Mouse (Mus musculus) liver, postnatal 0 days (tissue): Measurements from ENCODE around the gene Tnnt3. TPM values are rescaled to one million over a fixed set of nuclear protein-coding genes. Genes with fewer than 3 reads are reported as not detected.

Source experiments
- ATAC-seq: fragments of 200-750 bp; cut with Nextera tagmentation; 2 replicates; pipeline ENCODE4 v1.8.0; 2017; ENCODE audit warnings: mild to moderate bottlenecking, moderate library complexity
- DNase-seq: peaks from one replicate; pipeline ENCODE4 v3.0.0-alpha.2; 2016
- H3K27ac ChIP-seq: fragments of 300-500 bp; sonication (generic); 2 replicates; pipeline ENCODE4 v1.5.1; 2014; ENCODE audit warnings: antibody characterized with exemption, moderate library complexity, mild to moderate bottlenecking, low read depth
- H3K27me3 ChIP-seq: fragments of 300-500 bp; sonication (generic); 2 replicates; pipeline ENCODE4 v1.6.1; 2014; ENCODE audit warnings: low read length, control low read depth, mixed read lengths; ENCODE audit not compliant: insufficient read depth
- H3K36me3 ChIP-seq: fragments of 300-500 bp; sonication (generic); replicated peaks from 2 replicates; pipeline ENCODE4 v1.6.1; 2014; ENCODE audit warnings: mild to moderate bottlenecking, control low read depth, low read length, moderate library complexity, mixed read lengths; ENCODE audit not compliant: insufficient read depth
- H3K4me1 ChIP-seq: fragments of 300-500 bp; sonication (generic); 2 replicates; pipeline ENCODE4 v1.6.1; 2014; ENCODE audit warnings: antibody characterized with exemption, mild to moderate bottlenecking, control low read depth; ENCODE audit not compliant: insufficient read depth
- H3K4me2 ChIP-seq: fragments of 300-500 bp; sonication (generic); 2 replicates; pipeline ENCODE4 v1.6.1; 2014; ENCODE audit warnings: low read depth, mild to moderate bottlenecking, low read length, moderate library complexity, mixed read lengths
- H3K4me3 ChIP-seq: fragments of 300-500 bp; sonication (generic); 2 replicates; pipeline ENCODE4 v1.5.1; 2014; ENCODE audit warnings: low read depth, low read length
- H3K9ac ChIP-seq: fragments of 300-500 bp; sonication (generic); replicated peaks from 2 replicates; pipeline ENCODE4 v1.6.1; 2014; ENCODE audit warnings: mild to moderate bottlenecking, moderate library complexity
- H3K9me3 ChIP-seq: fragments of 300-500 bp; sonication (generic); 2 replicates; pipeline ENCODE4 v1.6.1; 2016; ENCODE audit warnings: mild to moderate bottlenecking, control low read depth, low read length, mixed read lengths
- CTCF ChIP-seq: sonication (generic); IDR thresholded peaks from 2 replicates; pipeline ENCODE4 v1.5.1; 2016; ENCODE audit warnings: antibody characterized with exemption, low read depth
- EP300 ChIP-seq: IDR thresholded peaks from 2 replicates; pipeline ENCODE4 v1.6.1; 2016; ENCODE audit warnings: antibody characterized with exemption, low read depth, mild to moderate bottlenecking
- WGBS: fragments of 180-500 bp; shearing (Covaris S2); extraction: QIAGEN DNeasy Blood & Tissue Kit; methylation state at CpG from one replicate; pipeline ENCODE4 v1.1.7; 2014; ENCODE audit not compliant: insufficient replicate concordance; 5-methylcytosine and 5-hydroxymethylcytosine counted together
- polyA plus RNA-seq: library from polyadenylated mRNA; unstranded; fragments of >200 nt; fragmentation: Nextera tagmentation; extraction: Ambion mirVana; gene quantifications from 2 replicates; pipeline ENCODE4 v1.2.1, GENCODE M21; 2015

The Tnnt3 gene
- polyA plus RNA-seq, 1 experiment from 2014 or later, result 3.6 TPM

GRCm38 (mm10) chr7:142551691-142552090 is 53.1 kb downstream of the Tnnt3 start:
- DNase-seq, result no peak
- H3K27me3 ChIP-seq, result no peaks in the 10 kb centered on the region
- H3K4me3 ChIP-seq, result no peak overlapping the region
- H3K9me3 ChIP-seq, result no peaks in the 10 kb centered on the region
- H3K4me1 ChIP-seq, result peaks cover 22% of the 10 kb centered on the region
- H3K36me3 ChIP-seq, result no peaks in the 10 kb centered on the region
- no peak overlapping the region for H3K4me2 ChIP-seq
- no peak overlapping the region for H3K9ac ChIP-seq
- TF ChIP-seq EP300 (no peak), CTCF (no peak)
- no peak overlapping the region for H3K27ac ChIP-seq
- no peak for ATAC-seq
- 83% methylated on average over 5 of the region's 5 CpGs for WGBS

GRCm38 (mm10) chr7:142552591-142553416 is 54.2 kb downstream of the Tnnt3 start:
- ATAC-seq (no peak), DNase-seq (no peak)
- 52% methylated on average over 13 of the region's 13 CpGs for WGBS
- TF ChIP-seq EP300 (no peak), CTCF (peak; percentile 48)
- Histone ChIP-seq H3K27me3 (no peaks in the 10 kb centered on the region), H3K9ac (no peak overlapping the region), H3K4me3 (no peak overlapping the region), H3K4me2 (no peak overlapping the region), H3K27ac (0 out of 2 replicates have a peak overlapping the region, but pooled peaks have one; percentile 11), H3K36me3 (no peaks in the 10 kb centered on the region), H3K4me1 (peaks cover 25% of the 10 kb centered on the region), H3K9me3 (no peaks in the 10 kb centered on the region)

GRCm38 (mm10) chr7:142553417-142554335 is 55.0 kb downstream of the Tnnt3 start:
- no peak overlapping the region for H3K9ac ChIP-seq
- DNase-seq (no peak), ATAC-seq (peak; percentile 46; the same call in 1 of the 2 replicates)
- no peak overlapping the region for H3K4me2 ChIP-seq
- H3K27ac ChIP-seq, result peak overlapping the region; percentile 46
- no peaks in the 10 kb centered on the region for H3K36me3 ChIP-seq
- TF ChIP-seq EP300 (no peak), CTCF (no peak)
- no peaks in the 10 kb centered on the region for H3K9me3 ChIP-seq
- peaks cover 27% of the 10 kb centered on the region for H3K4me1 ChIP-seq
- H3K4me3 ChIP-seq, result no peak overlapping the region
- 45% methylated on average over 11 of the region's 11 CpGs for WGBS
- no peaks in the 10 kb centered on the region for H3K27me3 ChIP-seq

- ATAC-seq (no peak), DNase-seq (no peak)
- 37% methylated on average over 1 of the region's 1 CpGs for WGBS
- Histone ChIP-seq H3K9me3 (no peaks in the 10 kb centered on the region), H3K4me1 (peaks cover 27% of the 10 kb centered on the region), H3K4me2 (no peak overlapping the region), H3K27me3 (no peaks in the 10 kb centered on the region), H3K9ac (no peak overlapping the region), H3K36me3 (no peaks in the 10 kb centered on the region), H3K4me3 (no peak overlapping the region), H3K27ac (peak overlapping the region; percentile 46; the same call in 1 of the 2 replicates)
- TF ChIP-seq EP300, result no peak
- TF ChIP-seq CTCF, result no peak
These were observed 56.0 kb downstream of the Tnnt3 start for GRCm38 (mm10) chr7:142554625-142555024.

GRCm38 (mm10) chr7:142555366-142556088 is 56.9 kb downstream of the Tnnt3 start:
- H3K4me2 ChIP-seq, result no peak overlapping the region
- H3K4me3 ChIP-seq, result no peak overlapping the region
- WGBS, result 73% methylated on average over 8 of the region's 8 CpGs
- no peaks in the 10 kb centered on the region for H3K27me3 ChIP-seq
- no peak for DNase-seq
- H3K4me1 ChIP-seq, result peaks cover 27% of the 10 kb centered on the region
- no peak overlapping the region for H3K9ac ChIP-seq
- H3K9me3 ChIP-seq, result no peaks in the 10 kb centered on the region
- ATAC-seq, result no peak
- H3K27ac ChIP-seq, result no peak overlapping the region
- H3K36me3 ChIP-seq, result no peaks in the 10 kb centered on the region
- TF ChIP-seq EP300 (no peak), CTCF (0 out of 2 replicates have a peak, but pooled peaks have one; percentile 17)
